Mouse (Mus musculus) heart, adult 2 months (tissue): ENCODE measurements around the gene Rnase2a. TPM values are rescaled to one million over a fixed set of nuclear protein-coding genes. Genes with fewer than 3 reads are reported as not detected.
"Not testable (repeated sequence)": the region's sequence is repeated elsewhere in the genome, so short reads cannot be mapped to it uniquely, and the experiment has no call there.

Experiments used
- DNase-seq, 2 experiments: peaks; one replicate each; pipeline ENCODE4 v3.0.0; 2021
- H3K27ac ChIP-seq: fragments of 200-600 bp; 2 replicates; pipeline ENCODE4 v1.8.1; 2022
- H3K27me3 ChIP-seq: fragments of 200-500 bp; 2 replicates; pipeline ENCODE4 v1.6.1; 2012; ENCODE audit warnings: mild to moderate bottlenecking, low read length, inconsistent platforms, mixed read lengths; ENCODE audit not compliant: control insufficient read depth, insufficient read depth
- H3K36me3 ChIP-seq: fragments of 200-500 bp; 2 replicates; pipeline ENCODE4 v1.6.1; 2012; ENCODE audit warnings: low read length, inconsistent platforms; ENCODE audit not compliant: control insufficient read depth, insufficient read depth
- H3K4me1 ChIP-seq: fragments of 200-500 bp; 2 replicates; pipeline ENCODE4 v1.6.1; 2011; ENCODE audit warnings: low read length; ENCODE audit not compliant: control insufficient read depth, insufficient read depth
- H3K4me3 ChIP-seq: fragments of 200-600 bp; 2 replicates; pipeline ENCODE4 v1.8.1; 2022
- H3K79me2 ChIP-seq: fragments of 200-500 bp; replicated peaks from 2 replicates; pipeline ENCODE4 v1.6.1; 2012; ENCODE audit warnings: mild to moderate bottlenecking, inconsistent platforms, low read length, moderate library complexity, mixed read lengths; ENCODE audit not compliant: control insufficient read depth, insufficient read depth
- H3K9ac ChIP-seq: fragments of 200-500 bp; 2 replicates; pipeline ENCODE4 v1.6.1; 2012; ENCODE audit warnings: low read depth, mild to moderate bottlenecking, control low read depth, inconsistent platforms, low read length, mixed read lengths
- CTCF ChIP-seq: fragments of 200-600 bp; IDR thresholded peaks from 2 replicates; pipeline ENCODE4 v1.8.1; 2022; ENCODE audit warnings: antibody characterized with exemption, mild to moderate bottlenecking, moderate library complexity
- EP300 ChIP-seq: fragments of 200-500 bp; IDR thresholded peaks from 2 replicates; pipeline ENCODE4 v1.6.1; 2011; ENCODE audit warnings: low read depth, low read length, control low read depth; ENCODE audit not compliant: insufficient read depth
- POLR2A ChIP-seq: fragments of 200-500 bp; IDR thresholded peaks from 2 replicates; pipeline ENCODE4 v1.6.1; 2011; ENCODE audit warnings: mild to moderate bottlenecking, low read depth, low read length, control low read depth; ENCODE audit not compliant: insufficient read depth
- WGBS: fragments of 180-500 bp; shearing (Covaris S2); methylation state at CpG from one replicate; pipeline ENCODE4 v1.1.7; 2018; 5-methylcytosine and 5-hydroxymethylcytosine counted together
- intact Hi-C: fragments of 180-260 bp; cut with DNase I; formaldehyde crosslinking; loops from one replicate; pipeline ENCODE4 v1.15.1; 2025
- polyA plus RNA-seq: library from polyadenylated mRNA; depleted of rRNA; stranded (reverse); fragments of >200 nt; gene quantifications from 2 replicates; pipeline ENCODE4 v1.2.3, GENCODE M21; 2012
- total RNA-seq, 2 experiments: library from RNA; stranded (reverse); gene quantifications; 2 replicates each; pipeline ENCODE4 v1.2.3; 2021

The Rnase2a gene
- total and polyA plus RNA-seq, 3 experiments, result 0.57 to 0.89 TPM; not detected in 1

- no peak for DNase-seq
- Histone ChIP-seq H3K36me3 (no peaks in the 10 kb centered on the region), H3K79me2 (no peaks in the 10 kb centered on the region), H3K27me3 (no peaks in the 10 kb centered on the region), H3K4me3 (no peak overlapping the region), H3K4me1 (peaks cover 2% of the 10 kb centered on the region), H3K27ac (no peak overlapping the region), H3K9ac (no peak overlapping the region)
- intact Hi-C loops, result loop anchor here (10.0 kb wide), 1 partner anchor 458 kb away; the partner anchor contains the start of genes Ccnb1ip1 and Parp2
- TF ChIP-seq POLR2A, result no peak
- no peak for TF ChIP-seq EP300
- no peak for TF ChIP-seq CTCF
Measured at GRCm38 (mm10) chr14:51262397-51262796, 6.5 kb upstream of the Rnase2a start.

GRCm38 (mm10) chr14:51259741-51260140 is 3.8 kb upstream of the Rnase2a start:
- intact Hi-C loops, result loop anchor here (10.0 kb wide), 2 partner anchors 455 to 585 kb away; partner anchors contain the start of genes Ccnb1ip1 and Parp2
- no peak for DNase-seq
- TF ChIP-seq POLR2A, result no peak
- no peak for TF ChIP-seq EP300
- no peak for TF ChIP-seq CTCF
- H3K27ac ChIP-seq, result no peak overlapping the region
- H3K4me1 ChIP-seq, result no peaks in the 10 kb centered on the region
- no peaks in the 10 kb centered on the region for H3K27me3 ChIP-seq
- no peaks in the 10 kb centered on the region for H3K36me3 ChIP-seq
- no peaks in the 10 kb centered on the region for H3K79me2 ChIP-seq
- no peak overlapping the region for H3K9ac ChIP-seq
- WGBS, result 68% methylated on average over 7 of the region's 7 CpGs
- no peak overlapping the region for H3K4me3 ChIP-seq

GRCm38 (mm10) chr14:51253569-51253968 is 2.3 kb downstream of the Rnase2a start:
- 68% methylated on average over 1 of the region's 1 CpGs for WGBS
- intact Hi-C loops, result loop anchor here (5.0 to 10.0 kb wide), 2 partner anchors 504 to 591 kb away; no protein-coding TSS in a partner anchor
- Histone ChIP-seq H3K36me3 (no peaks in the 10 kb centered on the region), H3K4me1 (no peaks in the 10 kb centered on the region), H3K79me2 (no peaks in the 10 kb centered on the region), H3K9ac (no peak overlapping the region), H3K27ac (no peak overlapping the region), H3K27me3 (no peaks in the 10 kb centered on the region), H3K4me3 (no peak overlapping the region)
- DNase-seq, result no peak
- no peak for TF ChIP-seq EP300
- no peak for TF ChIP-seq POLR2A
- TF ChIP-seq CTCF, result no peak

- intact Hi-C loops, result loop anchor here (5.0 to 10.0 kb wide), 2 partner anchors 505 to 593 kb away; no protein-coding TSS in a partner anchor
- H3K79me2 ChIP-seq, result not testable (repeated sequence)
Measured at GRCm38 (mm10) chr14:51252206-51252605, 3.7 kb downstream of the Rnase2a start.

DNA sequence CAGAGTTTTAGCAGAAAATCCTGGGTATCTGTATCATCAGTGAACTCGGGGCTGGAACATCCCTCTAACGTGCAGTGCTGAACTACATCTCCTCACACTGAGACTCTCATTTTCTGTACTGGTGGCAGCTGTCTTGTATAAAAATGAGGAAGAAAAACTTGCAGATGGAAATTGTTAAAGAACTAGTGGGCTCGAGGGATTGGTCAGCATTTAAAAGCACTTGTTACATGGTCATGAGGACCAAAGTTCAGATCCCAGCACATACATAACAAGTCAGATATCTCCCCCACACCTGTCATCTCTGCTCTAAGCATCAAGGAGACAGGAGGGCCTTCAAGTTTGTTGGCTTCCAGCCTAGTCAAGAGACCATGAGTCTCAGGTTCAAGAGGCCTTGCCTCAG is 5.6 kb downstream of the Rnase2a start:
- intact Hi-C loops, result loop anchor here (5.0 to 10.0 kb wide), 2 partner anchors 507 to 594 kb away; no protein-coding TSS in a partner anchor
- no peaks in the 10 kb centered on the region for H3K27me3 ChIP-seq
- H3K4me3 ChIP-seq, result no peak overlapping the region
- TF ChIP-seq CTCF, result no peak
- no peak for TF ChIP-seq POLR2A
- no peak for TF ChIP-seq EP300
- H3K27ac ChIP-seq, result no peak overlapping the region
- H3K9ac ChIP-seq, result no peak overlapping the region
- DNase-seq, result no peak
- H3K36me3 ChIP-seq, result no peaks in the 10 kb centered on the region
- H3K79me2 ChIP-seq, result no peaks in the 10 kb centered on the region
- 66% methylated on average over 3 of the region's 3 CpGs for WGBS
- no peaks in the 10 kb centered on the region for H3K4me1 ChIP-seq

More at GRCm38 (mm10) chr14:51252206-51252605, 3.7 kb downstream of the Rnase2a start:
- H3K4me3 ChIP-seq, DNase-seq, H3K27ac ChIP-seq, H3K9ac ChIP-seq, H3K4me1 ChIP-seq, H3K36me3 ChIP-seq, H3K27me3 ChIP-seq: not testable (repeated sequence)

DNA sequence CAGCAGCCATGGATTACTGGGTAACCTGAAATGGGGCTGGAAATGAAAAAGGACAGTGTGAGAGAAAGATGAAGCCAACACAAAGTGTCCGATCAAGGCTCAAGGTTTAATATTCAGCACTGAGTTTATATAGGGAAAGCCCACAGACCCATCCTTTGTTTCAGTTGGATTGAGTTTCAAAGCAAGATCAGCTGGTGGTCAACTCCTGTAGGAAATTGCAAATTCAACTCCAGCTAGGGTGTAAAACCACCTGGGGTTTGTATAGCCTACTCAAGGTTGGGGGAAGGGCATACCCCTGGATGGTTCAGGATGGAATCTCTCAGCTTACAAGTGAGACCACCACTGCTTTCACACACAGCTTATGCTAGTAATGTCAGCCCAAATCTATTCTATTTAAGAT is 8.2 kb downstream of the Rnase2a start:
- no peak for DNase-seq
- no peak overlapping the region for H3K9ac ChIP-seq
- no peaks in the 10 kb centered on the region for H3K4me1 ChIP-seq
- no peaks in the 10 kb centered on the region for H3K79me2 ChIP-seq
- H3K27ac ChIP-seq, result no peak overlapping the region
- WGBS, result 82% methylated on average over 1 of the region's 1 CpGs
- intact Hi-C loops, result no loop called here
- TF ChIP-seq POLR2A (no peak), EP300 (no peak), CTCF (no peak)
- no peaks in the 10 kb centered on the region for H3K36me3 ChIP-seq
- no peak overlapping the region for H3K4me3 ChIP-seq
- no peaks in the 10 kb centered on the region for H3K27me3 ChIP-seq
